Mouse (Mus musculus) forebrain, embryonic 10.5 days (tissue): ENCODE results near the gene Gm17087. TPM values are rescaled to one million over a fixed set of nuclear protein-coding genes. Genes with fewer than 3 reads are reported as not detected.

Experiments
- DNase-seq: peaks from one replicate; pipeline ENCODE4 v3.0.0-alpha.2; 2017; ENCODE audit warnings: low spot score; ENCODE audit errors: extremely low spot score
- H3K27ac ChIP-seq: fragments of 300-500 bp; sonication (generic); 2 replicates; pipeline ENCODE4 v1.5.1; 2016; ENCODE audit warnings: mild to moderate bottlenecking
- H3K27me3 ChIP-seq: fragments of 300-500 bp; sonication (generic); 2 replicates; pipeline ENCODE4 v1.6.1; 2016; ENCODE audit warnings: mild to moderate bottlenecking; ENCODE audit not compliant: poor library complexity, severe bottlenecking
- H3K36me3 ChIP-seq: fragments of 300-500 bp; sonication (generic); replicated peaks from 2 replicates; pipeline ENCODE4 v1.6.1; 2016; ENCODE audit warnings: mild to moderate bottlenecking, moderate library complexity
- H3K4me1 ChIP-seq: fragments of 300-500 bp; sonication (generic); 2 replicates; pipeline ENCODE4 v1.6.1; 2016
- H3K4me3 ChIP-seq: fragments of 300-500 bp; sonication (generic); 2 replicates; pipeline ENCODE4 v1.5.1; 2016; ENCODE audit warnings: mild to moderate bottlenecking, moderate library complexity
- H3K9me3 ChIP-seq: fragments of 300-500 bp; sonication (generic); 2 replicates; pipeline ENCODE4 v1.6.1; 2016; ENCODE audit warnings: mild to moderate bottlenecking, moderate library complexity
- WGBS: fragments of 180-500 bp; shearing (Covaris S2); methylation state at CpG from one replicate; pipeline ENCODE4 v1.1.7; 2016; 5-methylcytosine and 5-hydroxymethylcytosine counted together
- polyA plus RNA-seq: library from polyadenylated mRNA; unstranded; fragments of >200 nt; fragmentation: Nextera tagmentation; extraction: Ambion mirVana; gene quantifications from 2 replicates; pipeline ENCODE4 v1.2.1, GENCODE M21; 2016

The Gm17087 gene
- polyA plus RNA-seq, 1 experiment from 2014 or later, result not detected

DNA sequence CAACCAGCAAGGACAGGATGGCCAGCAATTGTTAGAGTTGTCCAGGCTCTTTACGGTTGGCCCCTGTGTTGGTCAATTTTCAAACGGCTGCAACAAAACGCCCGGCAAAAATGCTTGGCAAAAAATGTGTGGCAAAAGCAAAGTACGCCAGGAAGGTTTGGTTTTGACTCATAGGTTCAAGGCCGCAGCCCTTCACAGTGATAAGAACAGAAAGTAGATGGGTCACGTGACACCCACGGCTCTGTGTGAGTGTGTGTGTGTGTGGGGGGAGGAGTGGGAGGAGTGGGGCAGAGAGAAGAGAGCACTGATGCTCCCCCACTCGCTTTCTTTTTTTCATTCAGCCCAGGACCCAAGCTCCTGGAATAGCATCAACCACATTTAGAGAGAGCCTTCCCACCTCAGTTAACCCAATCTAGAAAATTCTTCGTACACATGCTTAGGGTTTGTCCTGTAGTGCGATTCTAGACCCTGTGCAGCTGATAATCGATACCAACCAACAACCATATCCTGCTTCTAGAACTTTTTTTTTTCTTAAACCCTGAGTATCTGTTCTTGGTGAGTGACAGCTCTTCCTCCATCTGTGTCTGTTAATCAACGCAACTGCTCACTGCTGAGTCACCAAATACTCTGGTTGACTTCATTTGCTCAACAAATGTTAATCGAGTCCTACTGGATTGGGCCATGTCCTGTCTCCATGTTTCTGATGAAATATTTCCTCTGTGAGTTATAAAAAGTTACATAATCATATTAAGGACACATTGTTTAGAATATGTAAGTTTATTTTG is 4.5 kb downstream of the Gm17087 start:
- Histone ChIP-seq H3K27ac (no peak overlapping the region; the same call in 1 of the 2 replicates), H3K27me3 (no peaks in the 10 kb centered on the region), H3K4me3 (no peak overlapping the region), H3K36me3 (no peaks in the 10 kb centered on the region), H3K9me3 (no peaks in the 10 kb centered on the region), H3K4me1 (peaks cover 9% of the 10 kb centered on the region)
- 75% methylated on average over 14 of the region's 14 CpGs for WGBS
- no peak for DNase-seq

- Histone ChIP-seq H3K36me3 (no peaks in the 10 kb centered on the region), H3K27ac (no peak overlapping the region), H3K4me1 (peaks cover 9% of the 10 kb centered on the region), H3K27me3 (no peaks in the 10 kb centered on the region), H3K9me3 (no peaks in the 10 kb centered on the region), H3K4me3 (no peak overlapping the region)
- no peak for DNase-seq
- WGBS, result 88% methylated on average over 8 of the region's 8 CpGs
Observed at GRCm38 (mm10) chr17:8557926-8558325, 8.8 kb downstream of the Gm17087 start.

GRCm38 (mm10) chr17:8556223-8556622 is 10.5 kb downstream of the Gm17087 start:
- Histone ChIP-seq H3K27me3 (no peaks in the 10 kb centered on the region), H3K9me3 (no peaks in the 10 kb centered on the region), H3K36me3 (no peaks in the 10 kb centered on the region), H3K4me3 (no peak overlapping the region), H3K27ac (no peak overlapping the region), H3K4me1 (no peaks in the 10 kb centered on the region)
- WGBS, result 87% methylated on average over 6 of the region's 6 CpGs
- no peak for DNase-seq

- Histone ChIP-seq H3K4me3 (no peak overlapping the region), H3K27ac (no peak overlapping the region), H3K36me3 (no peaks in the 10 kb centered on the region), H3K9me3 (no peaks in the 10 kb centered on the region), H3K4me1 (no peaks in the 10 kb centered on the region), H3K27me3 (no peaks in the 10 kb centered on the region)
- DNase-seq, result no peak
- 89% methylated on average over 9 of the region's 9 CpGs for WGBS
Observed at GRCm38 (mm10) chr17:8555785-8556184, 11.0 kb downstream of the Gm17087 start.

DNA sequence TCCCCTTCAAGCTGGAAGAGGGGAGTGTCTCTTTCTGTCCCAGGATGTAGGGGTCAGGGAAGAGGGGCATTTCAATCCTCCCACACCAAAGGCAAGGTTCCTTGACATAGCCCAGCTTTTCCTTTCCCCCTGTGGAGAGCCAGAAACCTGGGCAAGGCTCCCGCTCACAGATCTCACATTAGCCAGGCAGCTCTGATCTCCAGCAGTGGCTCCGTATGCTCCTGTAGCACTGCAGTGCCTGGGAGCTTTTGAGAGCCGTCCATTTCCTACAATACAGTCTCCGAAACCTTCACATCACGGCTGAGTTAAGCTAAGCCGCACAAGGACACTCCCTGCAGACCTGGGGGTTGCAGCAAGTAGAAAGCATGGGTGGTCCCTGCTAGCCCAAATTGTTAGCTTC is 12.5 kb downstream of the Gm17087 start:
- DNase-seq, result no peak
- Histone ChIP-seq H3K4me3 (no peak overlapping the region), H3K27ac (no peak overlapping the region), H3K36me3 (no peaks in the 10 kb centered on the region), H3K4me1 (no peaks in the 10 kb centered on the region), H3K27me3 (no peaks in the 10 kb centered on the region), H3K9me3 (no peaks in the 10 kb centered on the region)
- WGBS, result 82% methylated on average over 6 of the region's 6 CpGs

DNA sequence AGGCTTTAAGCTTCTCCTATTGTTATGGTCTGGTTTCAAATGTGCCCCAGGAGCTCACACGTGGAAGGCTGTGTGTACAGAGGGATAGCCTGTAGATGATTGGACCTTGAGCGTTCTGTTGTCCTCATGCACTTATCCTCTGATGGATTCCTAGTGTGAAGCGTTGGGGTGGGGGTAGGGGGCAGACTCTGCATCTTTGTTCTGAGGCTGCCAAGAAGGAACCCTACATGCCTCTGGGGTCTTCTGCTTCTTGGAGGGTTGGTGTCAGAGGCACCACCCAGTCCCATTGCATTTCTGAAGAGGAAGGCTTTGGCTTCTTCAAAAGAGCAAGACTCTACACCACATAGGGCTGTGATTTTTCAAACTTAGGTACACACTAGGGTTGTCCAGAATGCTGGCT is 13.1 kb downstream of the Gm17087 start:
- no peaks in the 10 kb centered on the region for H3K9me3 ChIP-seq
- DNase-seq, result no peak
- no peaks in the 10 kb centered on the region for H3K27me3 ChIP-seq
- 89% methylated on average over 3 of the region's 3 CpGs for WGBS
- H3K36me3 ChIP-seq, result no peaks in the 10 kb centered on the region
- no peaks in the 10 kb centered on the region for H3K4me1 ChIP-seq
- H3K27ac ChIP-seq, result no peak overlapping the region
- no peak overlapping the region for H3K4me3 ChIP-seq

DNA sequence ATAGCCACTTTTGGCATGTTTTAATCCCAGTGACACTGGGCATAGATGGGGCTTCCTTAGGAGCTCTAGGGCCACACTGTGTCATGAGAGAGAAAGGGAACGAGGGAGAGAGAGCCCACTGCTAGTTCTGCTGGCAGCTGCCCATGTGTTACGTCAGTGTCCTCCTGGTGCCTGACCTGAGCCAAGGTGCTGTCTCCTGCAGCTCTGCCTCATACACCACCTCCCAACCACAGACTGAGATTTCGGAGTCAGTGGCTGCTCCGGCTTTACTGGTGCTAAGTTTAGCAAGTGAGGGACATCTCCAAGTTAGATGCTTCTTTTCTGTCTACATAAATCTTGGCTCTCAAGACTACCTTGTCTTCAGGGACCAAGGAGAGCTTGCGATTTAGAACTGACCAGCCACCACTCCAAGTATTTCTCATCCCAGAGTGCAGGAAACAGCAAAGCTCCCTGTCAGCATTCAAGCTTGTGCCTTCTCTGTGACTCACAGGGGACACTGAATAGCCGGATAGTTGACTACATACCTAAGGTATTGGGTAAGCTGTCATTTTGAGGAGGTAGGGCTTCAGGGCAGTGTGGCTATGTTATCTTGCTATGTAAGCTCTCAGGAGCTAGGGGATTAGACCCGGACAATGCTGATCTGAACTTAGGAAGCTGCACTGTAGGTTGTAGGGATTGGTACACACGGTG is 14.3 kb downstream of the Gm17087 start:
- H3K36me3 ChIP-seq, result no peaks in the 10 kb centered on the region
- H3K4me3 ChIP-seq, result no peak overlapping the region
- H3K27me3 ChIP-seq, result no peaks in the 10 kb centered on the region
- no peak for DNase-seq
- no peaks in the 10 kb centered on the region for H3K9me3 ChIP-seq
- 87% methylated on average over 8 of the region's 8 CpGs for WGBS
- no peaks in the 10 kb centered on the region for H3K4me1 ChIP-seq
- H3K27ac ChIP-seq, result no peak overlapping the region

DNA sequence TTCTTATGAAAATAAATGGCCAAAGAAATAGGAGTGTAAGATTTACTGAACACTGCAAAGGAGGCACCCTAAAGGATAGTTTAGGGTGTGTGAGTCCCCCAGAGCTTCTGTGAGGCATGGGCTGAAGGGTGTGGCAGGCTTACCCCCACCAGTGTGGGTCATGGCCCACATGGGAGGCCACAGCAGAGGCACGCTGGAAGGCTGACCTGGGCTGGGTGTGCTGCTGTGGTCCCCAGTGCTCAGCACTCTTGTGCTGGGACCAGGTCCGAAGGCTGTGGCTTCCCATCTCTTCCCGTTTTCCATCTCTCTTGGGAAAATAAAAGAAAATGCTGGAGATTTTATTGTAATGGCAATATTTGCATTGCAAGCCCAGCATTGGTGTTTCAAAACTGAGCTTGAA is 15.1 kb downstream of the Gm17087 start:
- DNase-seq, result no peak
- no peak overlapping the region for H3K4me3 ChIP-seq
- WGBS, result 81% methylated on average over 3 of the region's 3 CpGs

DNA sequence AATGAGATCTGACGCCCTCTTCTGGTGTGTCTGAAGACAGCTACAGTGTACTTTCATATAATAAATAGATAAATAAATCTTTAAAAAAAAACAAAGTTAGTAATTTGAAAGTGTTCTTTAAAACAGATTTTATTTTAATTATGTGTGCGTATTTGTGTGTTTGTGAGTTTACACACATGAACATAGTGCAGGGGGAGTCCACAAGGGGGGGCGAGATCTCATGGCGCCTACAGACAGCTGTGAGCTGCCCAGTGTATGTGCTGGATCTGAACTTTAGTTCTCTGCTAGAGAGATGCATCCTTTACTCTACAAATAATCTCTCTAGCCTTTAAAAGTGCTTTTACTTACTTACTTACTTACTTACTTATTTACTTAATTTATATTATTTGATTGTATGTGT is 18.0 kb downstream of the Gm17087 start:
- Histone ChIP-seq H3K9me3 (no peaks in the 10 kb centered on the region), H3K27ac (no peak overlapping the region), H3K27me3 (no peaks in the 10 kb centered on the region), H3K4me1 (no peaks in the 10 kb centered on the region), H3K4me3 (no peak overlapping the region), H3K36me3 (no peaks in the 10 kb centered on the region)
- DNase-seq, result no peak
- WGBS, result 88% methylated on average over 4 of the region's 4 CpGs

More for the DNA sequence above, 15.1 kb downstream of the Gm17087 start:
- Histone ChIP-seq H3K4me1 (no peaks in the 10 kb centered on the region), H3K36me3 (no peaks in the 10 kb centered on the region), H3K27me3 (no peaks in the 10 kb centered on the region), H3K9me3 (no peaks in the 10 kb centered on the region), H3K27ac (no peak overlapping the region)

DNA sequence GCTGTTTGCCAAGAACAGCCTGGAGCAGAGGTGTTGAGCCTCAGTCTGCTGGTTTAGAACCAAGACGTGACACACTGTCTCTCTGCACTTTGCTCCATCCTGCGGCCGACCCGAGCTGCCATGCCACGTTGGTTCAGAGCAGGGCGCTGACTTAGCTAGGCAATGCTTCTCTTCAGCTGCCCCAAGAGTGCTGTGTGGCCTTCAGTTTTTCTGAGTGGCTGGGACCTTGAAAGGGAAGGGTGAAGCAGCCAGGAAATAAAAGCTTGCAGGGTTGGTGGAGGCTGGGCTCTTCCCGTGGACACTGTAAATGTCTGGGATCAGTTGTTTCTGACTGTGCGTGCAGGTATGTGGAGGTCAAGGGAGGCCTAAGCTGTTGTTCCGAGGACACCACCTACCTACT is 20.4 kb downstream of the Gm17087 start:
- DNase-seq, result no peak
- H3K4me1 ChIP-seq, result peaks cover 8% of the 10 kb centered on the region
- no peaks in the 10 kb centered on the region for H3K36me3 ChIP-seq
- H3K9me3 ChIP-seq, result no peaks in the 10 kb centered on the region
- 89% methylated on average over 9 of the region's 9 CpGs for WGBS
- no peak overlapping the region for H3K4me3 ChIP-seq
- H3K27me3 ChIP-seq, result no peaks in the 10 kb centered on the region
- no peak overlapping the region for H3K27ac ChIP-seq

DNA sequence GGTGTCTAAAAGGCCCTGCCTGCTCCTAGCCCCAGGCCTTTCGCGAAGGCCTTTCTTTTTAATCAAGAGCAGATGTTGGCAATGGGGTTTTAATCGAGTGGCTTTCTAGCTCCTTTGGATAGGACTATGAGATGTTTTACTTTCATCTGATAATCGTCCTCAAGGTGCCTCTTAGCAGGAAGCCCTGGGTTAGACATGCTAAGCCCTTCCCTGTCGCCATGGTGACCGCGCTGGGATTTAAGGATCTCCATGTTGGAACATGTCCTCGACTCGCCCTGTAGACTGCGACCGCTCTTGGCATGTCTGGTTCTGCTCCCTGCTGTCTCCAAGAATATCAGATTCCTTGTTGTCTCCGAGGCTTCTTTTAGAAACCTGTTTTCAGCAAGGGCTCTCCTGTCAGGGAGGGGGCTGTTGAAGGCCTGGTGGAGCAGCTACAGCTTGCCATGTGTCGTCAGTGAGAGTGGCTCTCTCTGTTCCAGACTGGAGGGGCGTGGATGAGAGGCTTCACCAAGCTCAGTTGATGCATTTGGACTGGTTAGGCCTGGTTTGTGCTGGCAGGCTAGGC is 24.7 kb downstream of the Gm17087 start:
- no peak overlapping the region for H3K4me3 ChIP-seq
- H3K9me3 ChIP-seq, result no peaks in the 10 kb centered on the region
- peaks cover 8% of the 10 kb centered on the region for H3K4me1 ChIP-seq
- WGBS, result 66% methylated on average over 14 of the region's 14 CpGs
- no peaks in the 10 kb centered on the region for H3K36me3 ChIP-seq
- peak; percentile 26 for DNase-seq
- H3K27ac ChIP-seq, result peak overlapping the region; percentile 66
- H3K27me3 ChIP-seq, result no peaks in the 10 kb centered on the region

DNA sequence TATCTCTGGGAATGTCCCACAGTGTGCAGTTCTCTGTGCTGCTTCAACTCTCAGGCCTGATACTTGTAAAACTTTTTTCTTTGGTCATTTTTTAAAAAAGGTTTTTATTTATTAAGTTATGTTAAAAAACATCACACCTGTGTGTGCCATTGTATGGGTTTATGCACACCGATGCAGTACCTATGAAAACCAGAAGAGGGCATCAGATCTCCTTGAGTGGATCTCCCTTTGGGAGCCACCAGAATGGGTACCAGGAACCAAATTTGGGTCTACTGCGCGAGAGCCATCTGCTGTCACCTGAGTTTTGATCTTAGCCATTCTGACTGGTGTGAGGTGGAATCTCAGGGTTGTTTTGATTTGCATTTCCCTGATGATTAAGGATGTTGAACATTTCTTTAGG is 28.6 kb downstream of the Gm17087 start:
- H3K9me3 ChIP-seq, result peaks cover 4% of the 10 kb centered on the region; the same call in 1 of the 2 replicates
- no peak for DNase-seq
- H3K36me3 ChIP-seq, result no peaks in the 10 kb centered on the region
- H3K4me1 ChIP-seq, result peaks cover 8% of the 10 kb centered on the region
- H3K27me3 ChIP-seq, result no peaks in the 10 kb centered on the region
- no peak overlapping the region for H3K27ac ChIP-seq
- no peak overlapping the region for H3K4me3 ChIP-seq
- WGBS, result 62% methylated on average over 3 of the region's 3 CpGs

- no peak overlapping the region for H3K27ac ChIP-seq
- no peaks in the 10 kb centered on the region for H3K4me1 ChIP-seq
- H3K4me3 ChIP-seq, result no peak overlapping the region
- WGBS, result 84% methylated on average over 6 of the region's 6 CpGs
- H3K36me3 ChIP-seq, result no peaks in the 10 kb centered on the region
- H3K9me3 ChIP-seq, result peaks cover 4% of the 10 kb centered on the region; the same call in 1 of the 2 replicates
- no peak for DNase-seq
- H3K27me3 ChIP-seq, result no peaks in the 10 kb centered on the region
Observed at GRCm38 (mm10) chr17:8536522-8536921, 30.2 kb downstream of the Gm17087 start.
